Mouse (Mus musculus): ENCODE measurements around the gene Galnt12.
"Not testable (repeated sequence)": the region's sequence is repeated elsewhere in the genome, so short reads cannot be mapped to it uniquely, and the experiment has no call there.

The Galnt12 gene

GRCm38 (mm10) chr4:47091493-47092386, at the start of gene Galnt12:
TSS of gene Galnt12 (plus strand) at chr4:47091909.
- peak; percentile 44 for DNase-seq (ENCODE audit: low spot score)

- no peak for DNase-seq (ENCODE audit: low spot score)
These were observed 47.8 kb upstream of the Galnt12 start for GRCm38 (mm10) chr4:47043866-47044265.

GRCm38 (mm10) chr4:47046974-47047373, 44.7 kb upstream of the Galnt12 start:
- no peak for DNase-seq (ENCODE audit: low spot score)

GRCm38 (mm10) chr4:47047765-47048164, 43.9 kb upstream of the Galnt12 start:
- no peak for DNase-seq (ENCODE audit: low spot score)

GRCm38 (mm10) chr4:47049216-47049615, 42.5 kb upstream of the Galnt12 start:
- no peak for DNase-seq (ENCODE audit: low spot score)

GRCm38 (mm10) chr4:47050167-47050566, 41.5 kb upstream of the Galnt12 start:
- peak; percentile 74 for DNase-seq (ENCODE audit: low spot score)

GRCm38 (mm10) chr4:47050642-47051381, 40.9 kb upstream of the Galnt12 start:
- DNase-seq (ENCODE audit: low spot score), result no peak

GRCm38 (mm10) chr4:47051905-47052304, 39.8 kb upstream of the Galnt12 start:
- DNase-seq (ENCODE audit: low spot score), result no peak

- not testable (repeated sequence) for DNase-seq (ENCODE audit: low spot score)
These were observed 36.5 kb upstream of the Galnt12 start for GRCm38 (mm10) chr4:47055170-47055569.

GRCm38 (mm10) chr4:47055570-47056080, 36.1 kb upstream of the Galnt12 start:
- no peak for DNase-seq (ENCODE audit: low spot score)

- peak; percentile 75 for DNase-seq (ENCODE audit: low spot score)
These were observed 34.8 kb upstream of the Galnt12 start, which contains the start of gene Anks6 for GRCm38 (mm10) chr4:47056791-47057509. TSS of gene Anks6 (minus strand) at chr4:47057427.

- DNase-seq (ENCODE audit: low spot score), result no peak
These were observed 34.0 kb upstream of the Galnt12 start for GRCm38 (mm10) chr4:47057510-47058325.

- DNase-seq (ENCODE audit: low spot score), result no peak
These were observed 30.8 kb upstream of the Galnt12 start for GRCm38 (mm10) chr4:47060900-47061299.

- DNase-seq (ENCODE audit: low spot score), result no peak
These were observed 16.7 kb upstream of the Galnt12 start for GRCm38 (mm10) chr4:47075054-47075453.

GRCm38 (mm10) chr4:47079997-47080646, 11.6 kb upstream of the Galnt12 start:
- no peak for DNase-seq (ENCODE audit: low spot score)

GRCm38 (mm10) chr4:47080647-47081010, 11.1 kb upstream of the Galnt12 start:
- no peak for DNase-seq (ENCODE audit: low spot score)

- no peak for DNase-seq (ENCODE audit: low spot score)
These were observed 7.9 kb upstream of the Galnt12 start for GRCm38 (mm10) chr4:47083824-47084223.

- DNase-seq (ENCODE audit: low spot score), result no peak
These were observed 3.0 kb upstream of the Galnt12 start for GRCm38 (mm10) chr4:47088671-47089070.

- no peak for DNase-seq (ENCODE audit: low spot score)
These were observed 795 bp downstream of the Galnt12 start for GRCm38 (mm10) chr4:47092387-47093021.

GRCm38 (mm10) chr4:47093161-47093560, 1.5 kb downstream of the Galnt12 start:
- no peak for DNase-seq (ENCODE audit: low spot score)
